Mouse (Mus musculus) lung, postnatal 0 days (tissue): Measurements from ENCODE around the gene Tcf20.

Experiments used
- CTCF ChIP-seq: IDR thresholded peaks from 2 replicates; pipeline ENCODE4 v1.5.1; 2016; ENCODE audit warnings: antibody characterized with exemption, mild to moderate bottlenecking
- EP300 ChIP-seq: IDR thresholded peaks from 2 replicates; pipeline ENCODE4 v1.6.1; 2016; ENCODE audit warnings: antibody characterized with exemption, mild to moderate bottlenecking, control low read depth

DNA sequence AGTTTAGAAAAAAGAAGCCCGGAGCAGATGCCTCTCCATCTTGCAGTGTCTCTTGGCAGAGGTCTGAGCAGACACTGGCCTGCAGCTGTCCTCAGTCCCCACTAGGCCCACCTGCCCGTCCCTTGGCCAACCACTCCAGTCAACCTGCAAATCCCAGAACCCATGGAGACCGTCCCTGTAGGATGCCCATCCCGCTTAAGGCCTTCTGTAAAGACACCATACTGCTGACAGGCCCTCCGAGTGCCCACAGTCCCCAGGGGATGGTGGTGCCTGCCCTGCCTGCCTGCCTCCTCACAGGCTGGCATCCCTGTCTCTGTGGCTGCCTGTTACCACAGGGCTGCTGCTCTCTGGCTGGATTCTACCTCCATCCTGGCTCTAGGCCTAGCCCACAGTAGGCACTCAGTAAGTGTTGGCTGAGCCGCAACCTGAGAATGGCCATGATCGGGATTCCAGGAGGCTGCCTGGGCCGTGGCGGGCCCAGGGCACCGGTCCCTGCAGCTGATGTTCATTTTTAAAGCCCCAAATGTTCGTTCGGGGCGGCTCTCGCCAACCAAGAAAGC, 23.3 kb downstream of the Tcf20 start:
- no peak for TF ChIP-seq CTCF
- TF ChIP-seq EP300, result no peak
